Mouse (Mus musculus) midbrain, embryonic 10.5 days (tissue): Measurements from ENCODE around the gene Hes2. TPM values are rescaled to one million over a fixed set of nuclear protein-coding genes. Genes with fewer than 3 reads are reported as not detected.

Experiments
- DNase-seq: peaks from one replicate; pipeline ENCODE4 v3.0.0-alpha.2; 2017; ENCODE audit warnings: low spot score
- H3K27ac ChIP-seq: fragments of 300-500 bp; sonication (generic); replicated peaks from 2 replicates; pipeline ENCODE4 v1.5.1; 2016; ENCODE audit warnings: mild to moderate bottlenecking
- H3K27me3 ChIP-seq: fragments of 300-500 bp; sonication (generic); 2 replicates; pipeline ENCODE4 v1.6.1; 2016; ENCODE audit warnings: low read depth, mild to moderate bottlenecking; ENCODE audit not compliant: poor library complexity, severe bottlenecking
- H3K36me3 ChIP-seq: fragments of 300-500 bp; sonication (generic); 2 replicates; pipeline ENCODE4 v1.6.1; 2016; ENCODE audit warnings: mild to moderate bottlenecking, moderate library complexity
- H3K4me1 ChIP-seq: fragments of 300-500 bp; sonication (generic); 2 replicates; pipeline ENCODE4 v1.6.1; 2016
- H3K4me3 ChIP-seq: fragments of 300-500 bp; sonication (generic); 2 replicates; pipeline ENCODE4 v1.5.1; 2016; ENCODE audit warnings: mild to moderate bottlenecking, moderate library complexity
- H3K9me3 ChIP-seq: fragments of 300-500 bp; sonication (generic); replicated peaks from 2 replicates; pipeline ENCODE4 v1.6.1; 2016; ENCODE audit warnings: mild to moderate bottlenecking
- WGBS: fragments of 180-500 bp; shearing (Covaris S2); methylation state at CpG from one replicate; pipeline ENCODE4 v1.1.7; 2016; 5-methylcytosine and 5-hydroxymethylcytosine counted together
- polyA plus RNA-seq: library from polyadenylated mRNA; unstranded; fragments of >200 nt; fragmentation: Nextera tagmentation; extraction: Ambion mirVana; gene quantifications from 2 replicates; pipeline ENCODE4 v1.2.1, GENCODE M21; 2016

The Hes2 gene
- polyA plus RNA-seq, 1 experiment from 2014 or later: 0.79 TPM

GRCm38 (mm10) chr4:152201492-152201891, 42.8 kb downstream of the Hes2 start:
- Histone ChIP-seq H3K27me3 (no peaks in the 10 kb centered on the region), H3K36me3 (no peaks in the 10 kb centered on the region), H3K9me3 (no peaks in the 10 kb centered on the region), H3K27ac (no peak overlapping the region), H3K4me3 (no peak overlapping the region), H3K4me1 (peaks cover 30% of the 10 kb centered on the region)
- DNase-seq: no peak
- 83% methylated on average over 6 of the region's 6 CpGs for WGBS

DNA sequence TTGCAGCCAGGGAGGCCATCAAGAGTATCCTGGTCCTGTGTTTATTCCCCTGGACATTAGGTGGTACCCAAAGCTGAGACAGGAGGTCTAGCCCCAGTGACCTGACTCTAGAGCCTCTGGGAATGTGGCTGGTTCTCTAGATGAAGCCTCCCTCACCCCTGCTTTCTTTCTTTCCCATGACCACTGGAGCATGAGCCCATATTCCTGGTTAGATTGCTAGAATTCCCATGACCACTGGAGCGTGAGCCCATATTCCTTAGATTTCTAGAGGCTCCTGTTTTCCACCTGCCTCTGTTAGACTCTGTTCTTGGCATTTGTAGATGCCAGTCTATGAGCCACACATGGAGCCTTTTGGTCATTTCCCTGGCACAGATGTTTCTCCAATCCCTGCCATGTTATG, 43.8 kb downstream of the Hes2 start:
- H3K27me3 ChIP-seq: no peaks in the 10 kb centered on the region
- WGBS: 78% methylated on average over 1 of the region's 1 CpGs
- H3K4me1 ChIP-seq: peaks cover 30% of the 10 kb centered on the region
- DNase-seq: no peak
- no peak overlapping the region for H3K4me3 ChIP-seq
- H3K27ac ChIP-seq: no peak overlapping the region
- no peaks in the 10 kb centered on the region for H3K9me3 ChIP-seq
- no peaks in the 10 kb centered on the region for H3K36me3 ChIP-seq

GRCm38 (mm10) chr4:152202905-152203304, 44.2 kb downstream of the Hes2 start:
- H3K27me3 ChIP-seq: no peaks in the 10 kb centered on the region
- H3K36me3 ChIP-seq: no peaks in the 10 kb centered on the region
- H3K27ac ChIP-seq: no peak overlapping the region
- H3K4me1 ChIP-seq: peaks cover 30% of the 10 kb centered on the region
- no peak for DNase-seq
- H3K4me3 ChIP-seq: no peak overlapping the region
- no peaks in the 10 kb centered on the region for H3K9me3 ChIP-seq
- 76% methylated on average over 3 of the region's 3 CpGs for WGBS

GRCm38 (mm10) chr4:152204663-152205062, 46.0 kb downstream of the Hes2 start:
- whole genome bisulfite sequencing: 90% methylated on average over 6 of the region's 6 CpGs
- H3K27ac ChIP-seq: no peak overlapping the region
- peaks cover 37% of the 10 kb centered on the region for H3K4me1 ChIP-seq
- no peak for DNase-seq
- no peaks in the 10 kb centered on the region for H3K9me3 ChIP-seq
- no peaks in the 10 kb centered on the region for H3K27me3 ChIP-seq
- H3K36me3 ChIP-seq: 0 out of 2 replicates have a peak, but pooled peaks cover 4% of the 10 kb centered on the region
- H3K4me3 ChIP-seq: no peak overlapping the region

GRCm38 (mm10) chr4:152206199-152206598, 47.5 kb downstream of the Hes2 start:
- WGBS: 63% methylated on average over 6 of the region's 6 CpGs

GRCm38 (mm10) chr4:152209623-152210022, 51.0 kb downstream of the Hes2 start:
- H3K4me1 ChIP-seq: peaks cover 20% of the 10 kb centered on the region
- no peak overlapping the region for H3K27ac ChIP-seq
- WGBS: 76% methylated on average over 4 of the region's 4 CpGs

More at GRCm38 (mm10) chr4:152206199-152206598, 47.5 kb downstream of the Hes2 start:
- peaks cover 26% of the 10 kb centered on the region for H3K4me1 ChIP-seq
- H3K9me3 ChIP-seq: no peaks in the 10 kb centered on the region
- H3K36me3 ChIP-seq: peaks cover 12% of the 10 kb centered on the region; the same call in 1 of the 2 replicates
- no peak overlapping the region for H3K4me3 ChIP-seq
- no peaks in the 10 kb centered on the region for H3K27me3 ChIP-seq
- 0 out of 2 replicates have a peak overlapping the region, but pooled peaks have one; percentile 42 for H3K27ac ChIP-seq
- DNase-seq: no peak

More at GRCm38 (mm10) chr4:152209623-152210022, 51.0 kb downstream of the Hes2 start:
- H3K27me3 ChIP-seq: peaks cover 12% of the 10 kb centered on the region
- H3K4me3 ChIP-seq: no peak overlapping the region
- no peak for DNase-seq
- peaks cover 14% of the 10 kb centered on the region; the same call in 1 of the 2 replicates for H3K36me3 ChIP-seq
- H3K9me3 ChIP-seq: no peaks in the 10 kb centered on the region

Other genes starting within 250 kb of the Hes2 start
- gene Dnajc11, start 225.2 kb upstream of the Hes2 start, polyA plus RNA-seq: 107 and 108 TPM in 2 replicates
- 32.1 and 36.2 TPM in 2 replicates for gene Thap3, start 169.9 kb upstream of the Hes2 start, polyA plus RNA-seq
- gene Phf13, start 162.6 kb upstream of the Hes2 start, polyA plus RNA-seq: 23.9 and 30.4 TPM in 2 replicates
- gene Klhl21, start 150.1 kb upstream of the Hes2 start, polyA plus RNA-seq: 6.9 and 8.5 TPM in 2 replicates
- gene Zbtb48, start 131.2 kb upstream of the Hes2 start, polyA plus RNA-seq: 18.7 and 25.6 TPM in 2 replicates
- gene Tas1r1, start 120.3 kb upstream of the Hes2 start, polyA plus RNA-seq: 0.73 and 0.75 TPM in 2 replicates
- gene Nol9, start 119.5 kb upstream of the Hes2 start, polyA plus RNA-seq: 35.3 and 35.7 TPM in 2 replicates
- gene Plekhg5, start 86.4 kb upstream of the Hes2 start, polyA plus RNA-seq: 8.1 and 9.5 TPM in 2 replicates
- gene Tnfrsf25, start 42.9 kb upstream of the Hes2 start, polyA plus RNA-seq: 0.47 and 1.0 TPM in 2 replicates
- gene Espn, start 6.5 kb upstream of the Hes2 start, polyA plus RNA-seq: 0.94 and 1.4 TPM in 2 replicates
- 85.7 and 99.7 TPM in 2 replicates for gene Acot7, start 19.3 kb downstream of the Hes2 start, polyA plus RNA-seq
- gene Gpr153, start 115.4 kb downstream of the Hes2 start, polyA plus RNA-seq: 7.0 and 7.7 TPM in 2 replicates
- 26.3 and 30.9 TPM in 2 replicates for gene Hes3, start 132.8 kb downstream of the Hes2 start, polyA plus RNA-seq
- gene Icmt, start 138.4 kb downstream of the Hes2 start, polyA plus RNA-seq: 26.8 and 27.6 TPM in 2 replicates
- 1.5 and 2.4 TPM in 2 replicates for gene Rnf207, start 160.1 kb downstream of the Hes2 start, polyA plus RNA-seq
- 282 and 358 TPM in 2 replicates for gene Rpl22, start 166.9 kb downstream of the Hes2 start, polyA plus RNA-seq
- 0.07 and 0.12 TPM in 2 replicates for gene Chd5, start 179.8 kb downstream of the Hes2 start, polyA plus RNA-seq